Mouse (Mus musculus): ENCODE measurements around the gene Ybx3. TPM values are rescaled to one million over a fixed set of nuclear protein-coding genes. Genes with fewer than 3 reads are reported as not detected.

The Ybx3 gene
- 690 and 1,206 TPM in 2 replicates for polyA plus RNA-seq (2012; ENCODE audit: insufficient read depth, low replicate concordance)

- no peaks in the 10 kb centered on the region for H3K27me3 ChIP-seq (replicated peaks)
- TF ChIP-seq GATA1 (IDR thresholded peaks at IDR 0.05; ENCODE audit: borderline replicate concordance, low read length) = no peak
- no peak for TF ChIP-seq FLI1 (IDR thresholded peaks at IDR 0.05; ENCODE audit: low read length)
- peak within 1 kb of the TSS; percentile 99 for H3K4me3 ChIP-seq (replicated peaks)
- no peaks in the 10 kb centered on the region for H3K9me3 ChIP-seq
- H3K4me1 ChIP-seq = peaks cover 35% of the 10 kb centered on the region
- H3K36me3 ChIP-seq (replicated peaks; ENCODE audit: low read length) = peaks cover 5% of the 10 kb centered on the region
These were observed at the start of gene Ybx3 for GRCm38 (mm10) chr6:131388040-131389021. TSS of gene Ybx3 (minus strand) at chr6:131388476.

GRCm38 (mm10) chr6:131436626-131437025 lies 48.4 kb upstream of the Ybx3 start:
- Histone ChIP-seq H3K4me3 (replicated peaks) (no peak overlapping the region), H3K27me3 (replicated peaks) (peaks cover 22% of the 10 kb centered on the region), H3K36me3 (replicated peaks; ENCODE audit: low read length) (no peaks in the 10 kb centered on the region), H3K9me3 (no peaks in the 10 kb centered on the region), H3K4me1 (peaks cover 5% of the 10 kb centered on the region; the same call in 1 of the 2 replicates)
- TF ChIP-seq FLI1 (IDR thresholded peaks at IDR 0.05; ENCODE audit: low read length) = no peak
- TF ChIP-seq GATA1 (IDR thresholded peaks at IDR 0.05; ENCODE audit: borderline replicate concordance, low read length) = no peak

DNA sequence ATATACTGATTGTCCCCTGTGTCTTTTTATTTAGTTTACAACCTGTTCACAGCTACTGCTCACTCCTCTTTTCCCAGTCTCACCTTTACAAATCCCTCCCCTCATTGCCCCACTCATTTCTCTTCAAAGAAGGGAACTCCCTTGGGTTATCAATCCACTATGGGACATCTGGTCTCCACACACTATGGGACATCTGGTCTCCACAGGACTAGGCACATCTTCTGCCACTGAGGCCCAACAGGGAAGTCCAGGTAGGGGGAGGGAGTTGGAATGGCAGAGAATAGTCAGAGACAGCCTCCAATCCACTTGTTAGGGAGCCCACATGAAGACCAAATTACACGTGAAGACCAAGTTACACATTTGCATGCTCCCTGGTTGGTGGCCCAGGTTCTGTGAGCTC lies 45.8 kb upstream of the Ybx3 start:
- TF ChIP-seq GATA1 (IDR thresholded peaks at IDR 0.05; ENCODE audit: borderline replicate concordance, low read length) (no peak), FLI1 (IDR thresholded peaks at IDR 0.05; ENCODE audit: low read length) (no peak)
- H3K36me3 ChIP-seq (replicated peaks; ENCODE audit: low read length) = no peaks in the 10 kb centered on the region
- no peak overlapping the region for H3K4me3 ChIP-seq (replicated peaks)

DNA sequence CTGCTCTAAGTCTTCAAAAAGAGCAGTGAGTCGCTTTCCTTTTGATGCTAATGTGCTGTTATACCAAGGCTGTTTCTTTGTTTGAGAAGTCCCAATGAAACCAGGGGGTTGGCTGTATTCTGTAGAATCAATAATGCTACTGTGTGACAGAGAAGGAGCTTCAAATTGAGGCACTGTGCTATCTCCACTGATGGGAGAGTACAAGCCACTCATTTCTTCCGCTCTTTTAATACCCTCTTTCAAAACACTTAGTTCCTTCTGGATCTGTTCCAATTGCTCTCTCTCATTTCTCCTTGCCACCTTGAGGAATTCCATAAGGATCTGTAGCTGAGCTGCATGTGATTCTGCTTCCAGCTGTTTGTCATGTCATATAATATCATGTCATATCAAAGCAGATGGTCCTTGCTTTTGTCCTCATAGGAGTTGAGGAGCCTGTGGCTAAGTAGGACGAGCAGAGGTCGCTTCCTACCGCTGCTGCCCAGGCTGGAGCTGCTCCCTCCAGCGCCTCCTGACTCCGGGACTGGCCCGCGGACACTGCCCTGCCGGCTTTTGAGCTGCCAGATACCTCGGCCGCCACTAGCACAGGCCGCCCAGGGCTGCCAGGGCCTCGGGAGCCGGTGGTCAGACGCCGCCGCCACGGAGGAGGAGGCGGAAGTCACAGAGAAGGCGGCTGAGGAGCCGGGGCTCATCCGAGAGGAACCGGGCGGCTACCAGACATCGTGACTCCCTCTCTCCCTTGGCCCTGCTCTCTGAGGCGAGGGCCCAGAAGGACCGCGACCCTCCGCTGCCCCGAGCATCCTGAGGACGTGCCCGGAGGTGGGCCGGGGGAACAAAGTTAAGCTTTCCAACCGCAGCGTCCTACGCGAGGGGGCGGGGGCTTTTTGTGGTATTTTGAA lies 45.1 kb upstream of the Ybx3 start:
- no peak for TF ChIP-seq FLI1 (IDR thresholded peaks at IDR 0.05; ENCODE audit: low read length)
- no peak for TF ChIP-seq GATA1 (IDR thresholded peaks at IDR 0.05; ENCODE audit: borderline replicate concordance, low read length)
- no peaks in the 10 kb centered on the region for H3K9me3 ChIP-seq
- no peaks in the 10 kb centered on the region for H3K36me3 ChIP-seq (replicated peaks; ENCODE audit: low read length)
- H3K4me3 ChIP-seq (replicated peaks) = peak overlapping the region; percentile 81
- H3K4me1 ChIP-seq = peaks cover 5% of the 10 kb centered on the region; the same call in 1 of the 2 replicates
- H3K27me3 ChIP-seq (replicated peaks) = peaks cover 33% of the 10 kb centered on the region

More for the DNA sequence above, 45.8 kb upstream of the Ybx3 start:
- Histone ChIP-seq H3K27me3 (replicated peaks) (peaks cover 33% of the 10 kb centered on the region), H3K9me3 (no peaks in the 10 kb centered on the region), H3K4me1 (peaks cover 5% of the 10 kb centered on the region; the same call in 1 of the 2 replicates)

GRCm38 (mm10) chr6:131421572-131421971 lies 33.3 kb upstream of the Ybx3 start:
- no peaks in the 10 kb centered on the region for H3K36me3 ChIP-seq (replicated peaks; ENCODE audit: low read length)
- H3K27me3 ChIP-seq (replicated peaks) = peaks cover 4% of the 10 kb centered on the region
- no peak for TF ChIP-seq GATA1 (IDR thresholded peaks at IDR 0.05; ENCODE audit: borderline replicate concordance, low read length)
- no peak for TF ChIP-seq FLI1 (IDR thresholded peaks at IDR 0.05; ENCODE audit: low read length)
- no peak overlapping the region for H3K4me3 ChIP-seq (replicated peaks)
- H3K9me3 ChIP-seq = peaks cover 14% of the 10 kb centered on the region
- peaks cover 18% of the 10 kb centered on the region for H3K4me1 ChIP-seq

GRCm38 (mm10) chr6:131419614-131420013 lies 31.3 kb upstream of the Ybx3 start:
- TF ChIP-seq FLI1 (IDR thresholded peaks at IDR 0.05; ENCODE audit: low read length) = no peak
- no peak for TF ChIP-seq GATA1 (IDR thresholded peaks at IDR 0.05; ENCODE audit: borderline replicate concordance, low read length)
- H3K27me3 ChIP-seq (replicated peaks) = peaks cover 2% of the 10 kb centered on the region
- H3K4me1 ChIP-seq = peaks cover 18% of the 10 kb centered on the region
- no peak overlapping the region for H3K4me3 ChIP-seq (replicated peaks)
- no peaks in the 10 kb centered on the region for H3K9me3 ChIP-seq
- no peaks in the 10 kb centered on the region for H3K36me3 ChIP-seq (replicated peaks; ENCODE audit: low read length)

DNA sequence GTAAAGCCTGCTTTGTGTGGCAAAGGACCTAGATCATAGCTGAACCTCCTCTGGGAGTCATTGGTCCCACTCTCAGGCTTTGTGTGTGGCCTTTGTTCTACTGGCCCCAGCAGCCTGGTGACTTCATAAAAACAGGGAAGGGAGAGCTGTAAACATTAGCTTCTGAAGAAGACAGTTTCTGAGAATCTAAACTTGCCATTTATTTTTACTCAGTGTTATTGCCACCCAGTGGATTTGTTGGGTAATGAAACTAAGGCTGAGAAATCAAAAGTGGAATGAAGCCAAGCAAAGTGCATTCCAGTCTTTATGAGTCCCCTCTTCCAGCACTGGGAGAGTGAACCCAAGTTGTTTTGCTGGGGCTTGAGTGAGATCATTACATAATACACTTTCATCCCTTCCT lies 30.5 kb upstream of the Ybx3 start:
- H3K9me3 ChIP-seq = no peaks in the 10 kb centered on the region
- no peaks in the 10 kb centered on the region for H3K36me3 ChIP-seq (replicated peaks; ENCODE audit: low read length)
- H3K4me1 ChIP-seq = peaks cover 18% of the 10 kb centered on the region
- peak overlapping the region; percentile 38 for H3K4me3 ChIP-seq (replicated peaks)
- TF ChIP-seq GATA1 (IDR thresholded peaks at IDR 0.05; ENCODE audit: borderline replicate concordance, low read length) (no peak), FLI1 (IDR thresholded peaks at IDR 0.05; ENCODE audit: low read length) (no peak)
- peaks cover 2% of the 10 kb centered on the region for H3K27me3 ChIP-seq (replicated peaks)

DNA sequence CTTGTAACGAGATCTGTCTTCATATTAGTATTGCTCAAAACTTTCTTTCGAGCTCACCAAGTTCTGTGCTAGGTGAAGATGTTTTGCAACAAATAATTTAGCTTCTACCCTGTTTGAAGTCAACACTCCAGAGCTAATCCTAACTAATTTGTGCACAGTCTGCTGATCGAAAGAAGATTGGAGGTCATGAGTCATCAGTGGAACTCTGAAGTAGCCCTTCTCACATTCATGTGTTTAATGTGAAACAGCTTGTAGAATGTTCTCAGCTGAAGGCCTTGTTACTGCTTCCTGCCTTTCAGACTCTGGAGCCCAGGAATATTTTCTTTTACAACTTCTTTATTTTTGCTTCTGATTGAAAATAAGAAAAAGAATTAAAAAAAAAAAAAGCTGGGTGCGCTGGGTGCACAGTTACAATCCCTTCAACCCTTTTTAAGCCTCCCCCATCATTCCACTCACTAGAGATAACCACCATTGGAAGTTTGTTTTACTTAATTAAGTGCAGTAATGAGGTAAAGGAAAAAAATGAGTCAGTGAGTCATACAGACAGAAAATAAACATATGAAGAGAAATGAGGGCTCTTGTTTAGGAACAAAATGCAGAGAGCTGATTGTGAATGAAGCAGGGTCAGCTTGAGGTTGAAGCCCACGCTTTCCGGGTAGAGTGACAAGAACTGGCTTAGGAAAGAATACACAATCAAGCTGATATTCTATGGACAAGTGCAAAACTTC lies 23.0 kb upstream of the Ybx3 start:
- peaks cover 14% of the 10 kb centered on the region for H3K27me3 ChIP-seq (replicated peaks)
- peaks cover 3% of the 10 kb centered on the region for H3K4me1 ChIP-seq
- TF ChIP-seq FLI1 (IDR thresholded peaks at IDR 0.05; ENCODE audit: low read length) (no peak), GATA1 (IDR thresholded peaks at IDR 0.05; ENCODE audit: borderline replicate concordance, low read length) (no peak)
- H3K9me3 ChIP-seq = no peaks in the 10 kb centered on the region
- no peak overlapping the region for H3K4me3 ChIP-seq (replicated peaks)
- no peaks in the 10 kb centered on the region for H3K36me3 ChIP-seq (replicated peaks; ENCODE audit: low read length)

GRCm38 (mm10) chr6:131406957-131407356 lies 18.7 kb upstream of the Ybx3 start:
- TF ChIP-seq FLI1 (IDR thresholded peaks at IDR 0.05; ENCODE audit: low read length) (no peak), GATA1 (IDR thresholded peaks at IDR 0.05; ENCODE audit: borderline replicate concordance, low read length) (no peak)
- Histone ChIP-seq H3K36me3 (replicated peaks; ENCODE audit: low read length) (no peaks in the 10 kb centered on the region), H3K4me3 (replicated peaks) (no peak overlapping the region), H3K27me3 (replicated peaks) (peaks cover 8% of the 10 kb centered on the region), H3K4me1 (peaks cover 29% of the 10 kb centered on the region), H3K9me3 (no peaks in the 10 kb centered on the region)
